Mouse (Mus musculus): Measurements from ENCODE around the gene Glb1l.

- TF ChIP-seq CTCF (IDR thresholded peaks at IDR 0.05; ENCODE audit: borderline replicate concordance, insufficient read depth, low read depth, low read length) (no peak), POLR2A (IDR thresholded peaks at IDR 0.05; ENCODE audit: borderline replicate concordance, insufficient read depth, low read length) (no peak)
These were observed 61.9 kb downstream of the Glb1l start for GRCm38 (mm10) chr1:75148727-75149126.
